Mouse (Mus musculus): ENCODE measurements around the gene Hba-a2. TPM values are rescaled to one million over a fixed set of nuclear protein-coding genes. Genes with fewer than 3 reads are reported as not detected.

Gene Hba-a2
- total RNA-seq, 2 experiments from 2014 or later: 33.9 to 114 TPM

- intact Hi-C loops (cut with DNase I): no loop called here
- DNase-seq: no peak
Measured at GRCm38 (mm10) chr11:32309928-32310327, 13.6 kb downstream of the Hba-a2 start.

- intact Hi-C loops (cut with DNase I): no loop called here
- no peak for DNase-seq
Measured at GRCm38 (mm10) chr11:32316009-32316408, 19.7 kb downstream of the Hba-a2 start.

DNA sequence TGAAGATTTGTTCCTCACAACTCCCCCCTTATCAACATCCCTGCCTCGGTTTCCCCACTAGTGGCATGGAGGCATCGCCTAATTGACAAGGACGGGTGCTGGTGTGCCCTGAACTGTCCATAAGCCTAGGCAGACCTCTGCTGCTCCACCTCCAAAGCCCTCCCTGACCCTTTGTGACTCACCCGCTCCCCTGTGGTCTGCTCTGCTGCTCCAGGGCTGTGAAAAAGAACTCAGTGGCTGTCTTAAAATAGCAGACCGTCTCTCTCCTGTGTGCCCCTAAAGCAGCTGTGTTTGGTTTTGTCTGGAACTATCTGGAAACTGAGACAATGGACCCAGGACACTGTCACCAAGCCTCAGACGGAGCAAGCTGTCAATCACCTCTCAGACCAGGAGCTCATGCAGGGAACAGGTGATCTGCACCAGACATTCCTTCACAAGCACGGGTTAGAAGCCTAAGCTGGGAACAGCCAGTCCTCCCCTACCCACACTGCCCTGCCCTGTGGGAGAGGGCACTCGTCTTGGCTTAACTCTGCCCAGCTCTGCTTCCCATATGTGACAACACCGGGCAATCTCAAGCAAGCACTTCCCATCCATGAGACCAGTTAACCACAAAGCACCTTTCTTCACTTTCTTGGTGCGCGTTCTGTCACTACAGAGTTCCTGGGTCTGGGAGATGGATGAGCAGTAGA is 24.4 kb downstream of the Hba-a2 start:
- intact Hi-C loops (cut with DNase I): loop anchor here (10.0 kb wide), 1 partner anchor 106 kb away; no protein-coding TSS in a partner anchor
- DNase-seq: no peak

GRCm38 (mm10) chr11:32321196-32321565 is 24.9 kb downstream of the Hba-a2 start:
- peak; percentile 83 for DNase-seq
- intact Hi-C loops (cut with DNase I): loop anchor here (10.0 kb wide), 1 partner anchor 106 kb away; no protein-coding TSS in a partner anchor

- peak; percentile 92 for DNase-seq
- intact Hi-C loops (cut with DNase I): loop anchor here (10.0 kb wide), 1 partner anchor 110 kb away; no protein-coding TSS in a partner anchor
Measured at GRCm38 (mm10) chr11:32324609-32325008, 28.3 kb downstream of the Hba-a2 start.

- intact Hi-C loops (cut with DNase I): no loop called here
- DNase-seq: peak; percentile 52
Measured at GRCm38 (mm10) chr11:32331075-32331474, 34.8 kb downstream of the Hba-a2 start.

- intact Hi-C loops (cut with DNase I): no loop called here
- peak; percentile 44 for DNase-seq
Measured at GRCm38 (mm10) chr11:32331861-32332260, 35.6 kb downstream of the Hba-a2 start.

- no peak for DNase-seq
- intact Hi-C loops (cut with DNase I): no loop called here
Measured at GRCm38 (mm10) chr11:32333235-32333634, 36.9 kb downstream of the Hba-a2 start.

DNA sequence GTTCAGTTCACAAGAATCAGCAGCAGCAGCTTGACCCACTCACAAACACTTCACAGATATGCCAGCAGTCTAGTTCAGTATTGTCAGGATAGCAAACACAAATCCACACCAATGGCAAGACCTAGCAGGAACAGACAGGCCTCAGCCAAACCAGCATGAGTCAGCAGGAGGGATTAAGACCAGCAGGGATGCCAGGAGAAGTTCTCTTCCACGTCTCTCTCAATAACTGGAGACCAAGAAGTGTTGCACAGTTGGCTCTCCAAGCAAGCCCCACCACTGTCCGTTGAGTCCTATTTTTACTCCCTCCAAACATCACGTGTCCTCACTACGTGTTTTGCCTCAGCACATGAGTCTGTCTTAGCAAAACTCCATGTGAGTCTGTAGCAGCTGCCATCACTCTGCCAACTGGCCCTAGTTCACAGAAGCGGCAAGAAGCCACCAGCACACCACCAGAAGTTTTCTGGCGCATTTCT is 40.2 kb downstream of the Hba-a2 start:
- intact Hi-C loops (cut with DNase I): no loop called here
- no peak for DNase-seq

DNA sequence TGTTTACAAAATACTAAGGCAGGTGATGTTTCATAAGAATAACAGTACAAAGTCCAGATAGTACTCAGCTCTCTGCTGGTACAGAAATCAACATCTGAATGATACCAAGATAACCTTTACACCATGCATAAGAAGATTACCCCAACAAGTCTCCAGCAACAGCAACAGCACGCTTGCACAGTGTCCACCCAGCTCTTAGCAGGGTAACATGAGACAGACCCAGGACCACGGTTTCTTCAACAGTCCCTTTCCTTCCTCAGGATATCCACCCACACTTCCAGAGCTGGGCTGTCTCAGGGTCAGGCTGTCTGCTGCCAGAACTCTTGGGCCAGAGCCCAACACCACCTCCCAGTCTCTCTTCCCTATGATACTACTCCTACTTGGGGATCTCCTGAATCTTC is 42.8 kb downstream of the Hba-a2 start:
- DNase-seq: no peak
- intact Hi-C loops (cut with DNase I): no loop called here

DNA sequence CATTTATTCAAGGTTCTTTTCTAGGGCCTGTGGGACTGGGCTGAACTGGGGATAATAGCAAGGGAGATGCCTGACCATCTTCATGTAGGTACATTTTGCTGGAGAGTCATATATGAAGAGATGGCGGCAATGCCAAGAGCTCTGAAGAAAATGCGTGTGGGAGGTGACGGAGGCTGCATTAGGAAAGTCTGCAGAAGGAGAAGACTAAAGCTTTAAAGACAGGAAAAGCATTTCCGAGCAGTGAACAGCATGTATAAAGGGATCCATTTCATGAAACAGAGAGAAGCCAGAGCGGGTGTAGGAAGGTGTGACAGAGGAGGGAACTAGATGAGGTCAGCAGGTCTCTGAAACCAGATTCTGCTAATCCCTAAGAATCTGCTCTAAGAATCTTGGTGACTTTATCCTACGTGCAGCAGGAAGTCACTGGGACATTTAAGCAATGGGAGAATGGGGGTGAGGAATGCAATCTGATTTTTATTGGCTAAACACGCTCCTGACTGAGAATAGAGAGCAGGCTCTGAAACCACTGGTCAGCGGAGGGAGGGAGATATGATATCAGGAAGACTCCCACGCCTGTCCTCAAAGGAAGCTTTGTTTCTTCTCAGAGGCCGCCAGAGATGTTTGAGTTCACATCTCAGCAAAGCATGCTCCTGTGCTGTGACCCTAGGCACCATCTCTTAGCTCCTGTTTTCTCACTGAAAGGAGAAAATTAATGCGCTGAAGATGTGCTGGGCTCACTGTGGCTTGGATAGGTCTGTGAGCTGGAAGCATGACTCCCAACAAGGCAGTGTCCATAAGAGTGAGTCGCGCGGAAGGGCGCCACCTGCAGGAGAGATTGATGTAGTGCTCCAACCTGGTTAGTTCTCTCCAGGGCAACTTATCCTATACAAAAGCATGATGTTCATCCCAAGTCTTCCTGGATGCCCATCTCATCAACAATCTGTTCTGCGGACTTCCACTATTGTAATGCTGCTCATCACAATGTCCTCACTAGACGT is 44.5 kb downstream of the Hba-a2 start:
- intact Hi-C loops (cut with DNase I): loop anchor here (10.0 kb wide), 2 partner anchors 254 to 804 kb away; partner anchors contain the start of gene Fgf18
- DNase-seq: peak; percentile 63

- intact Hi-C loops (cut with DNase I): loop anchor here (10.0 kb wide), 2 partner anchors 252 to 802 kb away; partner anchors contain the start of gene Fgf18
- DNase-seq: peak; percentile 50
Measured at GRCm38 (mm10) chr11:32342770-32343191, 46.5 kb downstream of the Hba-a2 start.

GRCm38 (mm10) chr11:32343350-32343749 is 47.1 kb downstream of the Hba-a2 start:
- intact Hi-C loops (cut with DNase I): loop anchor here (10.0 kb wide), 2 partner anchors 251 to 801 kb away; partner anchors contain the start of gene Fgf18
- no peak for DNase-seq

DNA sequence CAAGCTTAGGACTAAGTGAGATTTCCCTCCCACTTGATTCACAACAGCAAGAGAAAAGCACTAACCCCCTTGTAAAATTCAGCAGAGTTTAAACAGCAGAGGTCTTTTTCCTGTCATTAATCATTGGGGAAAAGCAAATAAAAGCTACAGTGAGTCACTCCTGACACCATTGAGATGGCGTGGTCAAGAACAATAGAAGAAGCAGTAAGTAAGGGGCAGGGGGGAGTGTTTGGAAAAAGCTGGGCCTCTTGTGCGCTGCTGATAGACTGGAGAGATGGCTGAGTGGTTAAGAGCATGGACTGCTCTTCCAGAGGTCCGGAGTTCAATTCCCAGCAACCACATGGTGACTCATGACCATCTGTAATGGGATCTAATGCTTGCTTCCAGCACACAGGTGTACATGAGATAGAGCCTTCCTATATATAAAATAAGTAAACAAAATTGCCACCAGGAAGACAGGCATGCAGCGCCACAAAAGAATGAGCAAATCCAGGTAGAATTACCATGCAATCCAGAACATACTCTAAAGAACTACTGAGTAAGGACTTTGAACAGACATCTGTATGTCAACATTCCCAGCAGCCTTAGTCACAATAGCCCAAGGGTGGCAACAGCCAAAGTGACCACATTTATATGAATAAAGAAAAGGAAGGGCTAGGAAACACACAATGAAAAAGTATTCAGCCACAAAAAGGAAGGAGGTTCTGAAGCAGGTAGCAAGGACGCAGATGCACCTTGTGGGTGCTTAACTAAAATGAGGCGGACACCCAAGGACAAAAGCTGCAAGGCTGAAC is 49.4 kb downstream of the Hba-a2 start:
- intact Hi-C loops (cut with DNase I): loop anchor here (10.0 kb wide), 2 partner anchors 249 to 799 kb away; partner anchors contain the start of gene Fgf18
- DNase-seq: no peak

Other genes starting within 250 kb of the Hba-a2 start
- gene Il9r, start 96.2 kb upstream of the Hba-a2 start, total RNA-seq (2021): not detected
- gene Snrnp25, start 91.1 kb upstream of the Hba-a2 start, total RNA-seq (2021): 10 to 100 TPM; 20.3 to 21.6 TPM
- gene Rhbdf1, start 74.2 kb upstream of the Hba-a2 start, total RNA-seq (2021): 10 to 100 TPM; 17.9 to 19.8 TPM
- 10 to 100 TPM; 21.5 to 22.5 TPM for gene Mpg, start 70.0 kb upstream of the Hba-a2 start, total RNA-seq (2021)
- 10 to 100 TPM; 51.0 to 57.6 TPM for gene Nprl3, start 28.8 kb upstream of the Hba-a2 start, total RNA-seq (2021)
- not detected for gene Hba-x, start 20.1 kb upstream of the Hba-a2 start, total RNA-seq (2021)
- 100 to 1,000 TPM in 1 of 2 experiments, 10 to 100 TPM in 1; 42.1 to 158 TPM for gene Hba-a1, start 13.0 kb upstream of the Hba-a2 start, total RNA-seq (2021)
- 1 to 10 TPM; 3.4 to 5.2 TPM for gene Hbq1b, start 9.5 kb upstream of the Hba-a2 start, total RNA-seq (2021)
- 1 to 10 TPM; 1.9 to 3.1 TPM for gene Hbq1a, start 3.6 kb downstream of the Hba-a2 start, total RNA-seq (2021)
- 10 to 100 TPM; 43.8 to 48.2 TPM for gene Sh3pxd2b, start 51.3 kb downstream of the Hba-a2 start, total RNA-seq (2021)
- 10 to 100 TPM; 65.6 to 68.6 TPM for gene Ubtd2, start 158.9 kb downstream of the Hba-a2 start, total RNA-seq (2021)
- under 1 TPM; 0.54 to 0.99 TPM for gene Efcab9, start 235.6 kb downstream of the Hba-a2 start, total RNA-seq (2021)
- 1 to 10 TPM; 7.2 to 7.9 TPM for gene Stk10, start 236.8 kb downstream of the Hba-a2 start, total RNA-seq (2021)